Mouse (Mus musculus) liver, adult 2 months (tissue): ENCODE measurements around the gene Tppp. TPM values are rescaled to one million over a fixed set of nuclear protein-coding genes. Genes with fewer than 3 reads are reported as not detected.
"Not testable (repeated sequence)": the region's sequence is repeated elsewhere in the genome, so short reads cannot be mapped to it uniquely, and the experiment has no call there.

Experiments
- DNase-seq: peaks from one replicate; pipeline ENCODE4 v3.0.0-alpha.2; 2011; ENCODE audit warnings: low read depth, low spot score; ENCODE audit errors: extremely low read depth
- H3K27ac ChIP-seq: fragments of 200-500 bp; replicated peaks from 2 replicates; pipeline ENCODE4 v1.5.1; 2012; ENCODE audit warnings: low read depth, mild to moderate bottlenecking, control low read depth, inconsistent platforms, low read length; ENCODE audit not compliant: insufficient read depth
- H3K27me3 ChIP-seq: fragments of 200-500 bp; 2 replicates; pipeline ENCODE4 v1.6.1; 2012; ENCODE audit warnings: mild to moderate bottlenecking, moderate library complexity, low read length, inconsistent platforms; ENCODE audit not compliant: control insufficient read depth, insufficient read depth
- H3K36me3 ChIP-seq: fragments of 200-500 bp; 2 replicates; pipeline ENCODE4 v1.6.1; 2012; ENCODE audit warnings: low read length, inconsistent platforms; ENCODE audit not compliant: control insufficient read depth, insufficient read depth
- H3K4me1 ChIP-seq: fragments of 200-500 bp; 2 replicates; pipeline ENCODE4 v1.6.1; 2011; ENCODE audit warnings: low read length; ENCODE audit not compliant: control insufficient read depth, insufficient read depth
- H3K4me3 ChIP-seq: fragments of 200-500 bp; 2 replicates; pipeline ENCODE4 v1.5.1; 2011; ENCODE audit warnings: low read depth, mild to moderate bottlenecking, control low read depth, low read length, moderate library complexity; ENCODE audit not compliant: insufficient read depth
- H3K79me2 ChIP-seq: fragments of 200-500 bp; 2 replicates; pipeline ENCODE4 v1.6.1; 2012; ENCODE audit warnings: inconsistent platforms, mild to moderate bottlenecking, low read length, moderate library complexity; ENCODE audit not compliant: control insufficient read depth, insufficient read depth
- H3K9ac ChIP-seq: fragments of 200-500 bp; 2 replicates; pipeline ENCODE4 v1.6.1; 2012; ENCODE audit warnings: low read depth, mild to moderate bottlenecking, control low read depth, inconsistent platforms, low read length
- CTCF ChIP-seq: fragments of 200-500 bp; IDR thresholded peaks from 2 replicates; pipeline ENCODE4 v1.5.1; 2011; ENCODE audit warnings: low read depth, low read length, control low read depth
- POLR2A ChIP-seq: fragments of 200-500 bp; IDR thresholded peaks from 2 replicates; pipeline ENCODE4 v1.6.1; 2011; ENCODE audit warnings: low read length, control low read depth; ENCODE audit not compliant: insufficient read depth; ENCODE audit errors: extremely low read depth
- WGBS: fragments of 180-500 bp; shearing (Covaris S2); methylation state at CpG from one replicate; pipeline ENCODE4 v1.1.7; 2018; 5-methylcytosine and 5-hydroxymethylcytosine counted together
- polyA plus RNA-seq: library from polyadenylated mRNA; depleted of rRNA; stranded (reverse); fragments of >200 nt; gene quantifications from 2 replicates; pipeline ENCODE4 v1.2.3, GENCODE M21; 2012
- total RNA-seq: library from RNA; depleted of rRNA; stranded (reverse); fragments of >200 nt; gene quantifications from 2 replicates; pipeline ENCODE4 v1.2.3, GENCODE M21; 2014

Gene Tppp
- total and polyA plus RNA-seq, 2 experiments: 2.9 to 9.8 TPM

- Histone ChIP-seq H3K4me1 (peaks cover 6% of the 10 kb centered on the region; the same call in 1 of the 2 replicates), H3K4me3 (no peak overlapping the region), H3K79me2 (peaks cover 24% of the 10 kb centered on the region), H3K27ac (no peak overlapping the region), H3K36me3 (no peaks in the 10 kb centered on the region), H3K27me3 (no peaks in the 10 kb centered on the region), H3K9ac (no peak overlapping the region)
- TF ChIP-seq POLR2A (no peak), CTCF (no peak)
- WGBS: 26% methylated on average over 3 of the region's 3 CpGs
- DNase-seq: no peak
Observed at GRCm38 (mm10) chr13:74010678-74011077, 1.5 kb downstream of the Tppp start.

DNA sequence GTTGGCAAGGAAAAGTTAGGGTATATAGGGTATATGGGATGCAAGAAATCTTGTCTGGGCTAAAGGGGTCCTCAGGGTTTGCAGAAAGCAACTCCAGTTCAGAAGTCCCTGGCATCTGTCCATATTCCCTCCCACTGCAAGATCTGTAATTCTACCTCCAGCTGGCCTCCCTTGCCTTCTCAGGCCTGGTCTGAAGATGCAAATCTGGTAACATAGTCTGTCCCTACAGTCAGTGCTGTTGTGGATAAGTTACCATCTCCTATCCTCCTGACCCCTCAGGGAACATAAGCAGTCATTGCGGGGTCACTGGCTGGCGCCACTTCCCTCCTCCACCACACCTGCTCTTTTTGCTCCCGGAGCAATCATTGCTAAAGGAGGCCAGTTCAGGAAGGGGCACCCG is 6.7 kb downstream of the Tppp start:
- Histone ChIP-seq H3K27me3 (no peaks in the 10 kb centered on the region), H3K79me2 (peaks cover 48% of the 10 kb centered on the region), H3K4me3 (no peak overlapping the region), H3K36me3 (no peaks in the 10 kb centered on the region), H3K27ac (no peak overlapping the region), H3K4me1 (peaks cover 7% of the 10 kb centered on the region; the same call in 1 of the 2 replicates), H3K9ac (no peak overlapping the region)
- DNase-seq: no peak
- 92% methylated on average over 4 of the region's 4 CpGs for WGBS
- TF ChIP-seq POLR2A (no peak), CTCF (no peak)

- Histone ChIP-seq H3K27ac (no peak overlapping the region), H3K27me3 (no peaks in the 10 kb centered on the region), H3K9ac (no peak overlapping the region), H3K4me1 (peaks cover 6% of the 10 kb centered on the region; the same call in 1 of the 2 replicates), H3K4me3 (no peak overlapping the region), H3K79me2 (peaks cover 35% of the 10 kb centered on the region; the same call in 1 of the 2 replicates), H3K36me3 (no peaks in the 10 kb centered on the region)
- TF ChIP-seq CTCF: no peak
- TF ChIP-seq POLR2A: no peak
- no peak for DNase-seq
- WGBS: 89% methylated on average over 4 of the region's 4 CpGs
Observed at GRCm38 (mm10) chr13:74017426-74017825, 8.2 kb downstream of the Tppp start.

GRCm38 (mm10) chr13:74019006-74019405 is 9.8 kb downstream of the Tppp start:
- H3K4me1 ChIP-seq: peaks cover 14% of the 10 kb centered on the region
- WGBS: 37% methylated on average over 8 of the region's 8 CpGs
- H3K9ac ChIP-seq, H3K27ac ChIP-seq, H3K27me3 ChIP-seq, H3K36me3 ChIP-seq, H3K4me3 ChIP-seq: not testable (repeated sequence)
- H3K79me2 ChIP-seq: peaks cover 32% of the 10 kb centered on the region; the same call in 1 of the 2 replicates
- peak; percentile 77 for DNase-seq

DNA sequence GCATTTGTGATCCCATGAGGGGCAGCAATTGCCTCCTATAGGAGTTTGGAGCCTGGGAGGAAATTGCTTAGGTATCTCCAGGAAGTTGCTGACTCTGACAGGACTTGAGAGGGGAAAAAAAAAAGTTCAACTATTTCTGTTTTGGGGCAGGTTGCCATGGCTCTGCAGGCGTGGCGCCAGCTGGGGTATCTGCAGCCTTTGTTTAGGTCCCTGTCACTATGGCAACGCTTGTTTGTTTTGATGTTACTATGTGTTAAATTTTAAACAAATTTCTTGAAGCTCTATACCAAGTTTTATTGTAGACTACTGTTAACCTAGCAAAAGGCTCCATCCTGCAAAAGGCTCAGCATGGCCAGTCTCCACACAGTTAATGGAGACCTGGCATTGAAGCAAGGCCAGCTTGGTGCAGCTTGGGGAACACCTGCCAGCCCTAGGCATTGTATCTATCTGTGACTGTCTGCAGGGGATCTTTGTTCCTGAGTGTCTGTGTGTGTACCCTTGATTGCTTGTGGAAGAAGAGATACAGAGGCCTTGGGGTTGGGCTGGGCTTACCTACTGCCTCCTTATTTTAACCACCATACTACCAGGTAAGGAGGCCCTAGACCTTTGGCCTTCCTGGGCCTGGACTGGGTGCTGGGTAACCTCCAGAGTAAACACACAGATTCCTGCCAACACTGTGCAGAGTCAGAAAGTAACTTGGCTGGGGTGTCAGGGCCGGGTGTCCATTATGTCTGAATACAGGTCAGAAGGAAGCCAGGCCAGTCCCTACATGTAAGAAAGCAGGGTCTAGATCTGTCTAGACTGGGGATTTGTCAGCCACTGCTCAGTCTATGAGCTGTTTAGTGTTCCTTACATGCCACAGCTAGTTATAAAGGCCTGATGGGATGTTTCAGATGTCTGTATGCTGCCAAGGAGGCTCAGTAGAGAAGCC is 16.2 kb downstream of the Tppp start:
- Histone ChIP-seq H3K9ac (no peak overlapping the region), H3K4me3 (no peak overlapping the region), H3K79me2 (peaks cover 3% of the 10 kb centered on the region; the same call in 1 of the 2 replicates), H3K27me3 (no peaks in the 10 kb centered on the region), H3K4me1 (peaks cover 30% of the 10 kb centered on the region), H3K27ac (peak overlapping the region; percentile 85), H3K36me3 (no peaks in the 10 kb centered on the region)
- WGBS: 22% methylated on average over 4 of the region's 4 CpGs
- TF ChIP-seq CTCF (no peak), POLR2A (no peak)
- peak; percentile 96 for DNase-seq

DNA sequence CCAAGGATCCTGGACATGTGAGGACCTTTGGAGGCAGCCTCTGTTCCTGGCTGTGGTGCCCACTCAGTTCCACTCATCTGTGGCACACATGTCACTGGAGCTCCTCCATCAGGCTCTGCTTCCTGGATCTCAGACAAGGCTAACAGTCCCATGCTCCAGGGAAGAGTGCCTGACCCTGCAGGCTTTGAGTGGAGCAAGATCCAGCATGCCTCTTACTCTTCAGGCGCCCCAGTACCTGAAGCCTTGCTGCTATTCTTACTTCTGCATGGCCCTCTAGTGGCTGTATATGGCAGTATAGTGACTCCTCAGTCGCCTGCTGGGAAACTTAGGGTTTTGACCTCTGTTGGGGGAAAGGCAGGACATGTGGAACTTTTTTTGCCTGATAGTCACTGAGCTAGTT is 17.0 kb downstream of the Tppp start:
- Histone ChIP-seq H3K27ac (peak overlapping the region; percentile 85), H3K4me1 (peaks cover 30% of the 10 kb centered on the region), H3K36me3 (no peaks in the 10 kb centered on the region), H3K79me2 (peaks cover 3% of the 10 kb centered on the region; the same call in 1 of the 2 replicates), H3K9ac (no peak overlapping the region), H3K4me3 (no peak overlapping the region), H3K27me3 (no peaks in the 10 kb centered on the region)
- peak; percentile 76 for DNase-seq
- WGBS: 2% methylated on average over 2 of the region's 2 CpGs
- TF ChIP-seq CTCF (peak; percentile 57), POLR2A (no peak)
